In genomic region chr9:35007697-35008341, GRCm38 (mm10) we compare ENCODE assay signal across 16 mouse cellular contexts.
"Had no signal": no experiment of that assay in that cellular context is flagged by ENCODE, and none has a peak within 500 bp of the region (broad histone marks: within the 10 kb centered on the region; RNA-seq: fewer than 3 reads in every experiment).

No protein-coding gene starts in this region.

- H3K9me3 ChIP-seq: limb, embryonic 12.5 days; limb, embryonic 15.5 days had no signal

- H3K27ac ChIP-seq: kidney, postnatal 0 days; layer of hippocampus, adult 2 months; limb, embryonic 12.5 days; limb, embryonic 15.5 days; liver, embryonic 14.5 days; macrophage had no signal

- H3K4me2 ChIP-seq: limb, embryonic 12.5 days; limb, embryonic 15.5 days; liver, embryonic 11.5 days; midbrain, embryonic 11.5 days had no signal

- ATAC-seq: intestine, postnatal 0 days; liver, postnatal 0 days had no signal

- H3K4me3 ChIP-seq: layer of hippocampus, adult 2 months; limb, embryonic 12.5 days; limb, embryonic 15.5 days had no signal

- H3K36me3 ChIP-seq: limb, embryonic 12.5 days; limb, embryonic 15.5 days had no signal

- H3K9ac ChIP-seq: limb, embryonic 12.5 days; limb, embryonic 15.5 days; liver, embryonic 14.5 days; liver, postnatal 0 days had no signal

- DNase-seq: kidney, adult 2 months; kidney, postnatal 25 days; layer of hippocampus, adult 9-11 months; liver, postnatal 0 days; midbrain, embryonic 14.5 days; thymus, adult 18-20 months; thymus, postnatal 36 days had no signal
